Mouse (Mus musculus): ENCODE results near the gene Lsamp.
A peak's percentile ranks its signal among the peaks of the same experiment; 100 is the strongest.

Lsamp gene

DNA sequence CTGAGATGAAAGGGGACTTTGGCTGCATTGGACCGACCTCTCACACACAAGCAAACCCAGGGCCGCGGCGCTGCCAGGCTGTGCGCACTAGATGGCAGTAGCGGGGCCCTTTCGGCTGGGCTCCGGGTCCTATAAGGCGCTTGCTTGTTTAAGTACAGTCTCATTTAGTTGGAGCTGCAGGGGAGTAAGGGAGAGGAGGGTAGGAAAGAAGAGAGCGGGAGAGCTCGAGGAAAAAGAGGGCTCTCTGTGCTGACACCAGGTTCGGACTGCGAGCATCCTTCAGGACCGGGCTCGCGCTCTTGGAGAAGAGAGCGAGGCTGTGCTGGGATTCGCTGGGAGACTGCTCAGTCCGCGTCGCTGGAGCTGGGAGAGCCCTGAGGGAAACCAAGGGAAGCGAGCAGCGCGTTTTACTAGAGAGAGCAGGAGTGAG is at the start of gene Lsamp:
Lsamp (plus strand) TSS at position 157 of the 430 bp plus-strand sequence.
- DNase-seq: peak; percentile 47 to 48

DNA sequence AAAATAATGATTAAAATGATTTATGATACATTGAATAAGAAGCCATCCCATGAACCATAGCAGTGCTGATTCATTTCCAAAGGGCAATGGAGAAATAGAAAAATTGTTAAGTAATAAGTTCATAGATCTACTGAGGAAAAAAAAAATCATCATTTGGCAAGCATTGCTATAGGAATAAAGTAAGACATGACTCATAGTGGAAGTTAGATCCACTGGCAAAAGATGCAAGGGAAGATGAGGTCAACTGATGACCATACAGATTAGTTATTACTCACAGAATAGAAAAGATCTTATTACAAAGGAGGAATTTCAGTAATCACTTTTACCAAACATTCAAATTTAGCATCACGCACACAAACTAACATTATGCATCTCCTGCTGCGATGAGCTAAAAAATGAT is 26.5 kb upstream of the Lsamp start:
- DNase-seq: no peak

DNA sequence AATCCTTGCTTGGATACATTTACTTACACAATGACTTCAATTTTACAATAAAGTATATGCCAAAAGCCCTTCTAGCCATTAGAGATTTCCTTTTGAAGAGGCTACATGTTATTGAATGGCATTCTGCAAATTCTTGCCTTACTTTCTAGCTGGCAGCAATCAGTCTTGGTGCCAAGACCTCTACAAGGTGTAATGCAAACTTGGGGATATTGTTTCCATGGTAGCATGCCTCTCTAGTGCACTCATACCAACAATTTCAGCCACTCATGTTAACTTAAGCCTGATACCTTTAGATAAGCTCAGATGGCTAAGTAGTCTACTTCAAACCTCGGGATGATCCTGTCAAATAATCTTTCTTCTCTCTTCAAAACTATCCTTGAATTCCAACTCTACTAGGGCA is 11.4 kb upstream of the Lsamp start:
- DNase-seq: no peak

DNA sequence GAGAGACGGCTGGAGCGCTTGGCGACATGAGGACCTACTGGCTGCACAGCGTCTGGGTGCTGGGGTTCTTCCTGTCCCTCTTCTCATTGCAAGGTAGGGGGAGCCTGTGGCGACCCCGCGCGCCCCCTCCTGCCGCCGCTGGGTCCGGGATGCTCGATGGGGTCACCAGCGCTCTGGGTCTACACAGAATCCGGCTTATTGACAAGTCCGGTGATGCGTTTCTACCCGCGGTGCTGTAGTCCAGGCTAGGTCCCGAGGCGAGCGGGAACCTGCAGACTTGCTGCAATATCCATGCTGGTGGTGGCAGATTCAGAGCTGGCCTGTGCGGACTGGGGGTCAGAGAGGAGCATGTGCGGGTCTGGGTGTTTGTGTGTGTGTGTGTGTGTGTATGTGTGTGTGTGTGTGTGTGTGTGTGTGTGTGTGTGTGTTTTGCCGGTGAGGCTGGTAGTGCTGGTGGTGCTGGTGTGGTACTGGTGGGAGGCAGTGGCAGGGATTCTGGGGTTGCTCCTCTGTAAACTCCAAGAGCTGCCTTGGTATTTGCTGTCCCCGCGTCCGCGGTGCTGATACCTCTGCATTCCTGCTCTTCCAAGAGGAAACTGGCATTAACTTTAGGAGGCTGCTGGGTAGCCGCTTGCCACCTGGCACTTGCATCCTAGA is 602 bp downstream of the Lsamp start:
- no peak for DNase-seq

DNA sequence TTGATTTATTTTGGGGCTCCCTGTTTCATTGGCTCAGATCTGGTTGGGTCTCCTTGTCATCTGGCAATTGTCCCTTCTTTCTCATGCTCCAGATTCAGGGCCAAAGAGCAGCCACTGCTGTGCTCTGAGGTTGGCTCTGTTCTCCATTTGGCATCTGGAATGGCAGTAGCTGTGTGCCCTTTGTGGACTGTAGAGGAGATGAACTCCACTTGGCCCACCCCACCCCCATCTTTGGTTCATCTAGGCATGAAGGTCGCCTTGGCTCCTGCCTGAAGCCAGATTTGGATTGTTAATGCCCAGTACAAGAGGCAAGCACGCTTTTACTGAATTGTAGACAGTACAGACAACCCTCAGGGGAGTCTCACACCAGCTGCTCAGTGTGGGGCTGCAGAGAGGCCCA is 4.3 kb downstream of the Lsamp start:
- DNase-seq: no peak

DNA sequence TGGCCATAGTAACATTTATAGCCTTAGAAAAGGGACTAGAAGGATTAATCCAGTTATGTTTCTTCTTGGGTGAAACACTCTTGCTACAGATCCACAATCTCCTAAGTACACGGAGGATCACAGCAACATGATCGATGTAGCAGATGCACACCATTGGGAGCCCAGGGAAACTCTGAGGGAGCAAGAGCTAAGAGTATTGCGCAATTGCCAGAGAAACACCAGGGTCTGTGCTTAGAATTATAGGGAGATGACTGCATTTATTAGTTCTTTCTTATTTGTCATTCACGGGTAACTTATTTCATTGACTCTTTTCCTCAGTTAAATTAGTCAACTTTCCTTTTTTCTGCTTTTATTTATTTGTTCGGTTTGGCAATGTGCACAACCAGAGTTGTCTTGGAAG is 10.7 kb downstream of the Lsamp start:
- DNase-seq: no peak

DNA sequence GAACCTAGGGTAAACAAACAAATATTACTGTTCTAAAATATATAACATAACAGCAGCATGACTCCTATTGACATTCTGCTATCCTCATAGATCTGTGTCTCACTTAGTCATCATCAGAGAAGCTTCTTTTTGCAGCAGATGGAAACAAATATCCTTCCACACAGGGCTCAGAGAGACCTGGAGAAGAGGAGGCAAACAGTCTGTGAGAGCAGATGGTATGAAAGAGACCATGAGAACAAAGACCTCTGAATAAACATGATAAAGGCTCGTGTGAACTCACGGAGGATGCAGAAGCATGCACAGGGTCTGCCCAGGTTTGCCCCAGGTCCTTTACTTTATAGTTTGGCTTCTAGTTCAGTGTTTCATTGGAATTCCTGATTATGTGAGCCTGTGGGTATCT is 24.6 kb downstream of the Lsamp start:
- DNase-seq: no peak

DNA sequence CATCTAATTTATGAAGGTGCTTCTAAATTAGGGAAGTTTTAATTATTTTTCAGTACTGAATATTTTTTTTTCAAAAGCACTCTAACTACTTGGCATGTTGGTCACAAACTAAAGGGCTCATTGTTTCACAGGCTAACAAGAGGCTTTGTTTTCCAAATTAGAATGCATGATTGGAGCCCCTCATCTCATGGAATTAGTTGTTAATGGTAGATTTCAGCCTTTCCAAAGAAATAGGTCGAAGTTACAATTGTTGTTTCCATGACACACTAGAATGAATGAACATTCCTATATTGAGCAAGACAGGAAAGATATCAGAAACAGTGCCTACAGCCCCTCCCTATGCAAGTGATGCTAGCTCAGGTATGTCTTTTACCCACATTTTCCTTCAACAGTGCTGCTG is 26.9 kb downstream of the Lsamp start:
- no peak for DNase-seq

DNA sequence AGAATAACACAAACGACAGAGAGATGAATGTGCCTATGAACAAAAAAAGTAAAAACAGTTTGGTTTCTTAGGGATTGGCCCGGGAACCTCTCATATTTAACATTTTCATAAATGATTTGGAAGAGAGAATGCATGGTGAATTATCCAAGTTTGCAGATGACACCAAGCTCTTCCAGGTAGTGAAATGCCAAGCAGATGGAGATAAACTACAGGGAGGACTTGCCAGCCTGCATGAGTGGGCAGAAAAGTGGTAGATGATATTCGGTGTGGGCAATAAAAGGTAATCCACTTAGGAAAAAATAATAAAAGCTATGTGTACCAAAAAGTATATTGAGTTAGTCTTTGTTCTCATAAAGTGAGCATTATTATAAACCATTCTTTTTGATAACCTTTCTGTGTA is 38.5 kb downstream of the Lsamp start:
- DNase-seq: no peak

DNA sequence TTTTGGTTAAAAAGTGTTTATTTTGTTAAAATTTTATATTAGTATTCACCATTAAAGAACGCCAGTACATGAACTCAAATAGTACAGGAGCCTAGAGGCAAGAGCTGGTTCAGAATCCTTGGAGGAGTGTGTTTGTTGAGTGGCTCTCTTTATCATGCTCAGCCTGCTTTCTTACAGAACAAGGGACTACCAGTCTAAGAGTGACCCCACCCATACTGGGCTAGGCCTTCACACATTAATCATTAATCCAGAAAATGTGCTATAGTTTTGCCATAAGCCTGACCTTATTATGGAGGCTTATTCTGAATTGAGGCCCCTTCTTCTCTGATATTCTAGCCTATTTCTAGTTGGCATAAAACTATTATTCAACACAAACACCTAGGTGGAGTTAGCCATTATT is 52.6 kb downstream of the Lsamp start:
- no peak for DNase-seq

DNA sequence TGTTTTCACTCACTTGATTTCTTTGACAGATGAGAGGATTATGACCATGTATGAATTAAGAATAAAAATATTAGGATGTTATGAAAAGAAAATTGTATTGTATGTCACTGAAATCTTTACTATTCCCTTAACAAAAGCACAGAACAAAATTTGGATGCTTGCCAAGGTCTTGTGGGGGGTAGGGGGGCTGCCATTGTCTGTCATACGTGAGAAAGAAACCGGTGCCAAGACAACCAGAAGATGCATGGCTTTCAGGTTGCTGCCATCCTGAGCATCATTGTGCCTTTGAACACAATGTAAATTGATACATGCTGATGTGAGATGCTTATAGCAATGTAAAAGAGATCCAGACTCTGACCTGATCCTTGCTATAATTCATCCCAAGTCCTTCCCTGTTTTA is 75.4 kb downstream of the Lsamp start:
- no peak for DNase-seq

DNA sequence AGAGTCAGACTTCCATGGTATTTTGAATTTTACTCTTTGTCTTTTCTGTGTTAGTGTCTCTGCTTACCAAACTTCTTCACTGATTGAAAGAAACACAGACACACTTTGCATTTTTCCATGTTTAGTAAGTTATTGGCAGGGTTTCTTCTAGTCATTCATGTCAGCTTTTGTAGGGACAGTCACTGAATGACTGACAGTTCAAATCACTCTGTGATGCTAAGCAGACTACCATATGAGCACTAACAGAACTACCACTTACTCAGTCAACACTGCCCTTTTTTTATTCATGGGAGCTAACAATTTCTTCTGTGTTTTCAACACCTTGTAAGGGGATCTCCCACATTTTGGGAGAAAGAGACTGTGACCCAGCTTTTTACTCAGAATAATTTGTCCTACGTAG is 75.8 kb downstream of the Lsamp start:
- no peak for DNase-seq

DNA sequence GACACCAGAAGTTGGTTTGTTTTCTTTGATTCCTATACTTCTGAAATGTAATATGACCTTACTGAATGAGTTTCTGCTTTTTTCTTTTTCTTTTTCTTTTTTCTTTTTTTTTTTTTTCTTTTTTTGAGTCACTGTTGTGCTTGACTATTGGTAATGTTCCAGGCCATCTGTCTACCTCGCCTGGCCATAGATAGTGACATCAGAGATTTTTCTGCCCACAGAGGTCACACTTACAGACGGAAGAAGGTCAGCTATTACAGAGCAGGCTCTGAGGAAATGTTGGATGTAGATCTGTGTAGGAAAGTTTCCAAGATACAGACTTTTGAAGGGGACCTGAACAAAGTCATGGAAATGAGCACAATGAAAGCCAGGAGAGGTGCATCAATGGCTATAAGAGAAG is 76.3 kb downstream of the Lsamp start:
- DNase-seq: no peak

DNA sequence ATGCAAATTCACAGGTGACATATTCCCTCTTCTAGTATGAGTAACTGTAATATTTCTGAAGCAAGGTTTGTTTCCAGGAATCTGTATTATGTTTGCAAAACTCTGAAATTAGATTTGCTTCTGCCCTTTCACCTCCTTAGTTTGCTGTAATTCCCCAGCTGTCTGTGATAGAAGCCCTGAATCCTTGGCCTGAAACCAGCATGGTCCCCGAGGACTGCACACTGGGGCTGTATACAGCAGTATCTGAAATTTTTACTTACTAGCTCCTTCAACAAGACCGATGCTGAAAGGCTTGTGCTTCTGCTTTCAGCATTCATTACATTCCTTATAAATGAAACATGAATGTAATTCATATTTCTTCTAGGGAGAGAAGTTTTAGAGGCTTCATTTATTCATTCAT is 91.4 kb downstream of the Lsamp start:
- DNase-seq: no peak

DNA sequence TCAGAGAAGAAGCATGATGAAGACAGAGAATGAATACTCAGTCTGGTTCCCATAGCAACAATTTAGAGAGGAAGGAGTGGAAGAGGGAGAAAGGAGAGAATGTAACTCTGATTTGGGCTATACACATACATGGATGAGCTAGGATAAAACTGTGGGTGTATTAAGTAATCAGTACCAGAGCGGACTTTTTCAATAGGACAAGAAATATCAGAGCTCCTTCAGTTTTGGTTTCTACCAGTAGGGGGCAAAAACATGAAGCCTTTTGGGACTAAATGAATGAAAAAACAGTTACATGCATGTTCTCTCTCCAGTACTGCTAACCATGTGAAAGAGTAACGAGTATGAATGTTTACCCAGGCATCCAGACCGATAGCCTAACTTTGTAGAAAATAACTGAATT is 96.1 kb downstream of the Lsamp start:
- DNase-seq: no peak

DNA sequence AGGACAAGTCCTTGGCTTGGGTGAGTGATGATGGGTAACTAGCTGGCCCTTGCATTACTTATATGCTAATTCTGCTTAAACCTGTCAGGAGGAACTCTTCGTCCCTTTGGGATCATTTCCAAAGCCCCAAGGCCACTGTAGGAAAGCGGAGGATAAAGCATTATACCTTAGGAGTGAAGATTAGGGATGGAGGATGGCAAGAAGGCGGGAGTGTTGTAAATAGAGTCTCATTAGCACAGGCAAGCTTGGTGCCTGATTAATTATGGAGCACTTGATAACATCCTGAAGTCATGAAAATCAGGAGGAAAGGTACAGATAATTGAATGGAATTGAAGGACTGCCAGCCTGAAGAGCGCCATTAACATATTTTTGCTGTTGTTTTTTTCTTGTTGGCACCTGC is 120.2 kb downstream of the Lsamp start:
- DNase-seq: no peak

DNA sequence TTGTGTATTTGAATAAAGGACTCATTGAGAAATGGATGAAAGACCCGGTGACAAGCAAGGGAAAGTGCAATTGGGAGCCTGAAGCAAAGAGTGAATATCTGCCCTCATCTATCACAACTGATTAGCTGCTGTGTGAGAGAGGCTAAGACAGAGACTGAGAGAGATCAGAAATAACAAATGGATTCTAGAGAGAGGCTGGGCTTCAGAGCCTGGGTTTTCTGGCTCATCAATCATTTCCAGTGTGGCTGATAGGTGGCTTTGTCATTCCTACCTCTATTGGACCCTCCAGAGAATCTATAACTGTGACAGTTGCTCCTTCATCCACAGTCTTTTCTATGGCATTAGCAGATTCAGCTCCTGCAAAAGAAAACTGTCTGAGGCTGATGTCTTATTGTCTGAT is 198.8 kb downstream of the Lsamp start:
- DNase-seq: no peak

DNA sequence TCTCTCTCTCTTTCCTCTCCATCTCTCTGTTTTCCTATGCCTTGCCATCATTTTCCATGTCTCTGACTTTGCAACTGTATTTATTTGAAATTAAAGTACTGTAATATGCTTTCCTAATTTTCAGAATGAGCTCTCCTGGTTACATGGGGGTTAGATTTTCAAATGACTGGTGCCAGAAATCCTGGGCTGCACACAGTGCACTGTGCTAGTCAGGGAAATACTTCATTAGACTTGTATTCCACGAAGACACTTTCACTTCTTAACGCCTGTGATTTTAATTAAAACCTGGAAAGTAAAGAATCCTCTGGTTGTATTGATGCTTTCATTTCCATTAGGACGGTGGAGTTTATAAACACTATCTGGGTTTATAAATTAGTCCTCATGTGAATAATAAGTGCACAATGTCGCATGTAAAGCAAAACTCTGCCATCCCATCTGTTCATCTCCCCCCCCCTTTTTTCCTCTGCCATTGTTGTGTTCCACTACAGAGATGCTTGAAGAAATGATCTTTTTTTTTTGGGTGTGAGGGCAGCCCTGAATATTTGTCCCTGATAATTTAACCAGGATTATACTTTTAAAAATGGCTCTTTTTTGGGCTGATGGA is 203.9 kb downstream of the Lsamp start:
- no peak for DNase-seq

DNA sequence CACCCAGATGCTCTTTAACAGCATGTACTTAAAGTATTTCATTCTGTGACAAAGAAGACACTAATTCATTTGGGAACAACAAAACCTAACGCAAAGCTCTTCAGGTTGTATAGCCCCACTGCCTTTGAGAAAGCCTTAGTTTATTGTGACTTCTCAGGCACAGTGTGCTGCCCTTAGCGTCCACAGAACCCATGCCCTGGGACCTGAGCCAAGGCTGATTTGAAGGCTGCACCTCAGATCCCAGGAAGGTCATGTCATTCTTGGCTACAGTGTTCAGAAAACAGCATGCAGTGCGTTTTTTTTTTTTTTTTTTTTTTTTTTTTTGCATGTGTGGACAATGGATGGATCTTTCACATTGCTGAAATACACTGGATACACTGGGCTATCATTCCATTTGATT is 210.2 kb downstream of the Lsamp start:
- DNase-seq: no peak

DNA sequence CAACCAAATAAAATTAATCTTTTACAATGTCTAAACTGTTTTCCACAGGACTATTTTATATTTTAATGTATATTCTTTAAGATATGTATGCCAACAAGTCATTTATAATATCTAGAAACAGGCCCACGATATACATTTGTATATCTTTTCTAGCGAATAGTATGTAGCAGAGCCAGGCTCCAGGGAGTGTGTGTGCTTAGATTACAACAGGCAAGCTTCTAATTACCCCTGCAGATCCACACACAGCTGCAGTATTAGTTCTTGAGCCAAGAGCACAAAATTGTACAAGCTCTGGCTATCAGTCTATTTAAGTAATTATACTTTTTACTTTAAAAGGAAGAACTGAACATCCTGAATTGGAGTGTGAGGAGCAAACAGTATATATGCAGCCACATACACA is 210.7 kb downstream of the Lsamp start:
- no peak for DNase-seq

DNA sequence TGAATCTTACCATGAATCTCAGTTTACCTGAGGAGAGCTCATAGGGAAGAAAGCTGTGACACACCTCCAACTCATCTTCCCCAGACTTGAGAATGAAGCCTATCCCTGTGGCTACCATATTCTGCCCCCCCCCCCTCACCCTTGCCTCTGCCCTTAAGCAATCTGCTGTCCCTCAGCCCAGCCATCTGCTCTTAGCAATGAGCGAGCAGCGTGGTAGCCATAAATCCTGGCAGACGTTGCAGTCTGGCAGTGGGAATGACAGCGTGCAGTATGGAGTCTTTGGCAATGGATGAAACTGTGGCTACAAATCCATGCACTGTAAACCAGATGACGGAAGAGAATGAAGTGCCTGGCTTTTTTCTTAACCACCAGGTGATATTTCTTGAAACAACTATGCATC is 244.5 kb downstream of the Lsamp start:
- DNase-seq: no peak

DNA sequence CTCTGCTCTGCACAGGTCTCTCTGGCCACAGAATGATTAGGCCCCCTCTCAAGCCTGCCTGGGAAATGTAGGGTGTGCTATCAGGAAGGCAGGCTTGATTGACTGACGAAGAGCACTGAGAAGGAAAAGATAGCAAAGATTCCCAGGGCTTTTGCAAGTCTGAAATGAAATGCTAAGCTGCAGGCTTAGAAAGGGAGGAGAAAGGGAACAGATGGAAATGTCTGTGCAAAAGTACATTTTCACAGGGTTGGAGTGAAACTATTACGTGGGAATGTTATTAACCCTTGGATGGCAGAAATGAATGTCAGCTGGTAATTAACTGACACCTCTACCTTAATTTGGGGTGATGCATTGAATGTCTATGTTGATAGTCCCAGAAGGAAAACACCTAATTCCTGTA is 248.9 kb downstream of the Lsamp start:
- DNase-seq: no peak

DNA sequence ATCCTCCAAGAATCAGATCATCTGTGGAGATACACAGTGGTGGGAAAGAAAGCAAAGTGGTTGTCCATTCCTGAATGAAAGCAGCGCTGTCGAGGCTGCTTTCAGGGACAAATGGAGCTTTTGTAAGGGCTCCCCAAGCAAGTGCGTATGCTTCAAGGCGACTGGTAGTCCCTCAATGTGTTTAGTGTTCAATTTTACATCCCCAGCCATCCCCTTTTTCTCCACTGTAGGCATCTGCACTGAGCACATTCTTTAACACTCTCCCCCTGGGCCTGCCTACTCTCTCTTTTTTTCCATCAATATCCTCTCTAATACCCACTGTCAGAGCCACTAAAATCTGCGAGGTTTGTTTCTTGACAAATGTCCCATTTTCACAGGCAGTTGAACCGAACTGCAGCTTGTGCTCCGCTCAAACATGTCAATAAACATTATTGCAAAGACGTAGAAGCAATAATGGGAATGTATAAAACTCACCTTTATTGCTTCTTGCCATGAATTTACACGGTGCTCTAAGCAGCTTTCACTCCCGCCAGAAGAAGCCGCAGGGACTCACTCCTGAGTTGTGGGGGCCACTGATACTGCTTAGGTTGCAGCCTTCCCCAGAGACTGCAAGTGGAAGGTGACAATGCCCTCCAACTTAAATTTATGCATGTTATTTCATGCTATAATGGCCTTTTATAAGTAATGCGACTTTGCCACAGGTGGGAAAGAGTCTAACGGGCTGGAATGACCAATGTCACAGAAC is 250.2 kb downstream of the Lsamp start:
- DNase-seq: no peak

DNA sequence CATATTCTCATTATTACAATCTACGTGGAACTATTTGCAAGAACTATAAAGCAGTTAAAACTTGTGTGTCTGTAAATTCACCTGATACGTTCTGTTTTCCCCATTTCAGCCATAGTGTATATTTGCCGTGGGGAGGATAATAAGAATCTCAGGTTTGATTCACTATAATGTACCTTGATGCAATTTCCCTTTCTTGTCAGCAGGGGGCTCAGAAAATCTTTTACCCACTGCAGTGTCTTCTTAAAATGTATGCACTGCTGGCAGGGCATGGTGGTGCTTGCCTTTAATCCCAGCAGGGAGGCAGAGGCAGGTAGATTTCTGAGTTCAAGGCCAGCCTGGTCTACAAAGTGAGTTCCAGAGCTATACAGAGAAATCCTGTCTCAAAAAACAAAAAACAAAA is 287.7 kb downstream of the Lsamp start:
- DNase-seq: no peak

DNA sequence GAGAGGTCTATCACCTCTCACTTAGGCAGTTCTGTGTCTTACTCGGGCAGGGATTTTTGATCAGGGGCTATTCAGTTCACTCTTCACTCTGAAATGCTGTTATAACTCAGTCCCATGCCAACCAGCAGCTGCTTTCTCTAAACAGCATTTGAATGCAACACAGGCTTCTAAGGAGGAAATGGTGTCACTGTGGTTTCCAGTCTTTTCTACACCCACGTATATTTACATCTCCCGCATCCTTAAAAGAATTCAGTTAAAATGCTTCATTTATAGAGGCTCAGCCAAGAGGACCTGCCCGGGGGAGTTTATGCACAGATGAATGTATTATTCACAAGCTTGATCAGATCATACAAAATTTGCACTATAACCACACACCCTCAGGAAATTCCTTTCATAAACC is 306.0 kb downstream of the Lsamp start:
- DNase-seq: no peak

Measured in lung, postnatal 4 days (tissue).